Mouse (Mus musculus) spleen, adult 2 months (tissue): ENCODE results near the gene Slc44a4.
"Not testable (repeated sequence)": the region's sequence is repeated elsewhere in the genome, so short reads cannot be mapped to it uniquely, and the experiment has no call there.

Source experiments
- CTCF ChIP-seq: fragments of 200-500 bp; IDR thresholded peaks from 2 replicates; pipeline ENCODE4 v1.5.1; 2011; ENCODE audit warnings: mild to moderate bottlenecking, inconsistent platforms; ENCODE audit not compliant: insufficient read depth, insufficient read length, insufficient replicate concordance; ENCODE audit errors: extremely low read depth
- POLR2A ChIP-seq: fragments of 200-500 bp; IDR thresholded peaks from 2 replicates; pipeline ENCODE4 v1.6.1; 2011; ENCODE audit warnings: low read depth, low read length, inconsistent platforms

GRCm38 (mm10) chr17:34948721-34949552 is 34.7 kb downstream of the Slc44a4 start:
- TF ChIP-seq CTCF, POLR2A: not testable (repeated sequence)
